Mouse (Mus musculus): ENCODE data around the gene Gm9603. TPM values are rescaled to one million over a fixed set of nuclear protein-coding genes. Genes with fewer than 3 reads are reported as not detected.
"Not testable (repeated sequence)": the region's sequence is repeated elsewhere in the genome, so short reads cannot be mapped to it uniquely, and the experiment has no call there.

Gm9603 gene
- not detected in 2 replicates for polyA plus RNA-seq (2012; rRNA removed)

DNA sequence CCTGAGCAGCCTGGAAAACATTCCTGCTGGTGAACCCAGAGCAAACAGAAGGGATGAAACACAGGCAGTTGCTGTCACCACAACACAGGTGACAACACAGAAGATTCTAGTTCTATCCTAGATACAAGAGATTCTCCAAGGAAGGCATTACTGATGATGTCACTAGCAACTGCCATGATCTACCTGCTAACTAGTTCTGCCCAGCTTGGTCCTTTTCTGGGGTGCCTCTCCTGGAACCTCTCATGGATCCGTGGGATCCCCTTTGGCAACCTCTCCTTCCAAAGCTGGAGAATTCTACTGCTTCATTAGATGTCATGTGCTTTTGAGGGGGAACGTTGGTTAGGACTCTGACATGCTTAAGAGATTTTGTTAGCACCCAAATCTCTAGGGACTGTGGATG, at the start of gene Gm9603:
Gene Gm9603 (minus strand): TSS at position 101 of the 400 bp plus-strand sequence.
- WGBS: no CpG with 5 or more reads among the region's 2 CpGs
- DNase-seq (ENCODE audit: low read depth, low spot score): not testable (repeated sequence)

DNA sequence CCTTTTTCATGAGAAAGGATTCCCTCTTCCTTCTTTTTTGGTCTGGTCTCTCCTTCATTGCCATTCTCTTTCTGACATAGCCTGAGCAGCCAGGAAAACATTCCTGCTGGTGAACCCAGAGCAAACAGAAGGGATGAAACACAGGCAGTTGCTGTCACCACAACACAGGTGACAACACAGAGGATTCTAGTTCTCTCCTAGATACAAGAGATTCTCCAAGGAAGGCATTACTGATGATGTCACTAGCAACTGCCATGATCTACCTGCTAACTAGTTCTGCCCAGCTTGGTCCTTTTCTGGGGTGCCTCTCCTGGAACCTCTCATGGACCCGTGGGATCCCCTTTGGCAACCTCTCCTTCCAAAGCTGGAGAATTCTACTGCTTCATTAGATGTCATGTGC, 54.3 kb downstream of the Gm9603 start, which contains the start of gene Gm8265:
Gene Gm8265 (minus strand): TSS at position 101 of the 400 bp plus-strand sequence.
- WGBS: no CpG with 5 or more reads among the region's 1 CpGs
- DNase-seq (ENCODE audit: low read depth, low spot score): not testable (repeated sequence)

Other genes starting within 250 kb of the Gm9603 start
- gene Gm3194, start 232.0 kb downstream of the Gm9603 start, polyA plus RNA-seq (2012; rRNA removed): 0.06 and 0.15 TPM in 2 replicates
- not detected in 2 replicates for gene Gm8246, start 209.6 kb downstream of the Gm9603 start, polyA plus RNA-seq (2012; rRNA removed)
- gene Gm3187, start 203.2 kb downstream of the Gm9603 start, polyA plus RNA-seq (2012; rRNA removed): not detected in 2 replicates
- gene Gm3488, start 185.8 kb downstream of the Gm9603 start, polyA plus RNA-seq (2012; rRNA removed): 0.08 and 0.10 TPM in 2 replicates
- gene Gm3532, start 149.0 kb downstream of the Gm9603 start, polyA plus RNA-seq (2012; rRNA removed): not detected in 2 replicates
- gene Gm8265, start 54.4 kb downstream of the Gm9603 start, polyA plus RNA-seq (2012; rRNA removed): not detected in 2 replicates
- 0.67 TPM in 1 of 2 replicates, not detected in the other for gene Gm3373, start 54.1 kb upstream of the Gm9603 start, polyA plus RNA-seq (2012; rRNA removed)
- gene Gm3383, start 120.5 kb upstream of the Gm9603 start, polyA plus RNA-seq (2012; rRNA removed): 0.06 and 0.15 TPM in 2 replicates
- gene Gm3424, start 142.9 kb upstream of the Gm9603 start, polyA plus RNA-seq (2012; rRNA removed): not detected in 2 replicates
- 0.08 TPM in 1 of 2 replicates, not detected in the other for gene Gm8237, start 192.9 kb upstream of the Gm9603 start, polyA plus RNA-seq (2012; rRNA removed)